Mouse (Mus musculus) layer of hippocampus, postnatal 36 days (tissue): ENCODE data around the gene Naga. TPM values are rescaled to one million over a fixed set of nuclear protein-coding genes. Genes with fewer than 3 reads are reported as not detected.

Experiments used
- DNase-seq, 2 experiments: peaks; one replicate each; pipeline ENCODE4 v3.0.0; 2022
- total RNA-seq, 2 experiments: library from RNA; stranded (reverse); gene quantifications; 2 replicates each; pipeline ENCODE4 v1.2.3; 2021

Naga gene
- total RNA-seq, 2 experiments from 2014 or later, result 32.8 to 38.9 TPM

- DNase-seq, result peak; percentile 94 to 96
Measured at GRCm38 (mm10) chr15:82354126-82354945, 15.6 kb upstream of the Naga start, which contains the start of gene Ndufa6. Ndufa6 (minus strand) TSS chr15:82354322.

- no peak for DNase-seq
Measured at GRCm38 (mm10) chr15:82353745-82354113, 15.0 kb upstream of the Naga start.

GRCm38 (mm10) chr15:82353078-82353744, 14.5 kb upstream of the Naga start:
- DNase-seq, result no peak

GRCm38 (mm10) chr15:82351480-82351879, 12.8 kb upstream of the Naga start:
- no peak for DNase-seq

GRCm38 (mm10) chr15:82350349-82350748, 11.6 kb upstream of the Naga start:
- DNase-seq, result no peak

- no peak for DNase-seq
Measured at GRCm38 (mm10) chr15:82348999-82349341, 10.2 kb upstream of the Naga start.

- DNase-seq, result no peak
Measured at GRCm38 (mm10) chr15:82348258-82348998, 9.7 kb upstream of the Naga start.

- no peak for DNase-seq
Measured at GRCm38 (mm10) chr15:82347852-82348251, 9.1 kb upstream of the Naga start.

- no peak for DNase-seq
Measured at GRCm38 (mm10) chr15:82347303-82347676, 8.6 kb upstream of the Naga start.

- DNase-seq, result no peak
Measured at GRCm38 (mm10) chr15:82346580-82347302, 8.0 kb upstream of the Naga start.

- DNase-seq, result peak; percentile 97
Measured at GRCm38 (mm10) chr15:82345820-82346470, 7.2 kb upstream of the Naga start.

GRCm38 (mm10) chr15:82344971-82345370, 6.2 kb upstream of the Naga start:
- no peak for DNase-seq

- DNase-seq, result no peak
Measured at GRCm38 (mm10) chr15:82343368-82344287, 4.9 kb upstream of the Naga start.

GRCm38 (mm10) chr15:82342543-82342935, 3.8 kb upstream of the Naga start:
- no peak for DNase-seq

- no peak for DNase-seq
Measured at GRCm38 (mm10) chr15:82341675-82342542, 3.2 kb upstream of the Naga start.

GRCm38 (mm10) chr15:82341036-82341501, 2.3 kb upstream of the Naga start:
- no peak for DNase-seq

- DNase-seq, result no peak
Measured at GRCm38 (mm10) chr15:82340414-82341035, 1.8 kb upstream of the Naga start.

- no peak for DNase-seq
Measured at GRCm38 (mm10) chr15:82339634-82340254, 1.0 kb upstream of the Naga start.

- DNase-seq, result no peak
Measured at GRCm38 (mm10) chr15:82339150-82339549, 425 bp upstream of the Naga start.
